Mouse (Mus musculus): ENCODE measurements around the gene Crtac1. TPM values are rescaled to one million over a fixed set of nuclear protein-coding genes. Genes with fewer than 3 reads are reported as not detected.

The Crtac1 gene
- polyA plus RNA-seq, 1 experiment from 2014 or later, result 78.4 TPM

DNA sequence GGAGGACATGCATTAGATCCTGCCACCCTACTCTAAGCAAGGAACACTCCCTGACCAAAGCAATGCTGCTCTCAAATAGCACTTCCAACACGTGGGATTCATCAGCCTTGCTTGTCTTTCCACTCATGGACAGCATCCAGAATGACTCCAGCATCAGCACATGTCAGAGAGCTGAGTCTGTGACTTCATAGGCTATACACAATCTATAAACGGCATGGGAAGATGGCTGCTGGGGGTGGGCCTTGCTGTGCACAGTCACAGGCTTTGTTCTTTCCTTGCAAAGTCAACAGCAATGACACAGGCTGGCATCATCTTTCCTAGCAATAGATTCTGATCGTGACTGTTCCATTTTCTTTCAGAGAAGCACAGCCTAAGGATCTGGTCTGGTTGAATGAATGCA is 31.6 kb downstream of the Crtac1 start:
- Histone ChIP-seq H3K4me2 (ENCODE audit: low read depth, low read length) (no peak overlapping the region), H3K4me1 (ENCODE audit: control insufficient read depth, insufficient read depth, low read length) (no peaks in the 10 kb centered on the region), H3K27me3 (ENCODE audit: control insufficient read depth, insufficient read depth, low read length) (no peaks in the 10 kb centered on the region), H3K4me3 (ENCODE audit: low read depth, low read length) (no peak overlapping the region), H3K9me3 (ENCODE audit: control insufficient read depth, low read length) (no peaks in the 10 kb centered on the region), H3K9ac (replicated peaks; ENCODE audit: low read depth, low read length) (no peak overlapping the region), H3K27ac (ENCODE audit: low read depth, low read length) (no peak overlapping the region), H3K36me3 (ENCODE audit: control insufficient read depth, insufficient read depth, low read length) (no peaks in the 10 kb centered on the region)
- ATAC-seq (ENCODE audit: low read depth), result no peak
- WGBS, result 64% methylated on average over 3 of the region's 3 CpGs

DNA sequence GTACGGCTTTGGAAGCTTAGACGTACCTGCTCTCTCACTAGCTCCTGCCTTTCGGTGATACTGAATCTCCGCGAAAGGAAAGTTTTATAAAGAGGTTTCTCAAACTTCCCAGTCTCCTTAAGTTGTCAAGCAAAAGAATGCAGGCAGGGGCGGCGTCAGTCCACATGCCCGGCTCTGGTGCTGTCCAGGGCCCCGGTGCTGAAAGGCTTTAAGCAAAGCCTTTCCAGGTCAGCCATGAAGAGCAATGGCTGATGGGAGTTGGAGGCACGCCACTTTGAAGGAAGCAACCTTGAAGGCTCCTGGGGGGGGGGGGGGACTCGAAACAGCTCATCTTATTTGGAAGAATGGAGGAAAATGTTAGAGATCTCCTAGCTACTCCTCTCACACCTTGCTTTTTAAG is 34.3 kb downstream of the Crtac1 start:
- Histone ChIP-seq H3K4me1 (ENCODE audit: control insufficient read depth, insufficient read depth, low read length) (no peaks in the 10 kb centered on the region), H3K9ac (replicated peaks; ENCODE audit: low read depth, low read length) (no peak overlapping the region), H3K4me2 (ENCODE audit: low read depth, low read length) (no peak overlapping the region), H3K27me3 (ENCODE audit: control insufficient read depth, insufficient read depth, low read length) (no peaks in the 10 kb centered on the region), H3K9me3 (ENCODE audit: control insufficient read depth, low read length) (no peaks in the 10 kb centered on the region), H3K4me3 (ENCODE audit: low read depth, low read length) (no peak overlapping the region), H3K36me3 (ENCODE audit: control insufficient read depth, insufficient read depth, low read length) (no peaks in the 10 kb centered on the region), H3K27ac (ENCODE audit: low read depth, low read length) (no peak overlapping the region)
- ATAC-seq (ENCODE audit: low read depth), result no peak
- WGBS, result 19% methylated on average over 11 of the region's 11 CpGs

DNA sequence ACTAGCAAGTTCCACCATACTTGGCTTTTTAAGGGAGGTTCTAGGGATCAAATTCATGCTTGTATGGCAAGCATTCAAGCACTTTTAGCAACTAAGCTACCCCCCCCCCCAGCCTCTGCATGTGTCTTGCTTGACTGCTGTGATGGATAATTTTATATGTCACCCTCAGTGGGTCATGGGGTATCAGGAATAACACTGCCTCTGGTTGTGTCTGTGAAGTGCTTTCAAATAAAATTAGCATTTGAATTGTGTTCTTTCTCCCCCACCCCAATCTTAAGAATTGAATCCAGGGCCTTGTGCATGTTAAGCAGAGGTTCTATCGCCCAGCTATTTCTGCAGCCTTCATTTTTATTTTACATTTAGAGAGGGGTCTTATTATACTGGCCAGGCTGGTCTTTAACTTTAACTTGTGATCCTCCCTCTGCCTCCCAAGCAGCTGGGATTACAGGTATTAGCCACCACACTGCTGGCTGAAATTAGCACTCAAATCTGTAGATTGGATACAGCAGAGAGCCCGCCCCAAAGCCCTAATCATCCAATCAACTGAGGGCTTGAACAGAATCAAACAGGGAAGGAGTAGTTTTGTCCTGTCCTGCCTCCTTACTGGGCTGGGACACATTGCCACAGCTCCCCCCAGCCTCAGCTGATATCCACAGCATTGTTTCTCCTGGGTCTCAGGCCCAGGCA is 36.6 kb downstream of the Crtac1 start:
- Histone ChIP-seq H3K9me3 (ENCODE audit: control insufficient read depth, low read length) (no peaks in the 10 kb centered on the region), H3K9ac (replicated peaks; ENCODE audit: low read depth, low read length) (no peak overlapping the region), H3K4me2 (ENCODE audit: low read depth, low read length) (no peak overlapping the region), H3K4me3 (ENCODE audit: low read depth, low read length) (no peak overlapping the region), H3K27me3 (ENCODE audit: control insufficient read depth, insufficient read depth, low read length) (no peaks in the 10 kb centered on the region), H3K4me1 (ENCODE audit: control insufficient read depth, insufficient read depth, low read length) (no peaks in the 10 kb centered on the region; the same call in 1 of the 2 replicates), H3K27ac (ENCODE audit: low read depth, low read length) (no peak overlapping the region), H3K36me3 (ENCODE audit: control insufficient read depth, insufficient read depth, low read length) (no peaks in the 10 kb centered on the region)
- 52% methylated on average over 2 of the region's 2 CpGs for WGBS
- ATAC-seq (ENCODE audit: low read depth), result no peak

DNA sequence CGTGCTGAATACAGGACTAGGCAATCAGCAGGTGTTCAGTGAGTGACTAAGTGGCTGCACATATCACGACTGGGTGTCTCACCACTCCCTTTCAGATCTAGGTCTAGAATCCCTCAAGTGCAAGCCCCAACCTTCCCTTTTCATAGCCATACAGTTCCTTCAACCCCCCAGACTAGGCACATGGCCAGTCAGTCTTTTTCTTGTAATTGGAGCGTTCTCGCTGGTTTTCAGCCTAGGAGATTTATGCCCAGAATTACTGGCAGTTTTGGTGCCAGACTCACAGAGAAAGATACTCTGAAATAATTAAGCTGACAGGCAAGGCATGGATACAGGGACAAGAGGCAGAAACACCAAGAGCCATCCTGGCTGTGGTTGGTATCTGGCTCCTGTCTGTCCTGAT is 37.7 kb downstream of the Crtac1 start:
- H3K9me3 ChIP-seq (ENCODE audit: control insufficient read depth, low read length), result no peaks in the 10 kb centered on the region
- H3K4me1 ChIP-seq (ENCODE audit: control insufficient read depth, insufficient read depth, low read length), result no peaks in the 10 kb centered on the region; the same call in 1 of the 2 replicates
- H3K9ac ChIP-seq (replicated peaks; ENCODE audit: low read depth, low read length), result no peak overlapping the region
- H3K27ac ChIP-seq (ENCODE audit: low read depth, low read length), result no peak overlapping the region
- H3K4me3 ChIP-seq (ENCODE audit: low read depth, low read length), result no peak overlapping the region
- WGBS, result 49% methylated on average over 4 of the region's 4 CpGs
- no peak for ATAC-seq (ENCODE audit: low read depth)
- no peak overlapping the region for H3K4me2 ChIP-seq (ENCODE audit: low read depth, low read length)
- no peaks in the 10 kb centered on the region for H3K27me3 ChIP-seq (ENCODE audit: control insufficient read depth, insufficient read depth, low read length)
- H3K36me3 ChIP-seq (ENCODE audit: control insufficient read depth, insufficient read depth, low read length), result no peaks in the 10 kb centered on the region

DNA sequence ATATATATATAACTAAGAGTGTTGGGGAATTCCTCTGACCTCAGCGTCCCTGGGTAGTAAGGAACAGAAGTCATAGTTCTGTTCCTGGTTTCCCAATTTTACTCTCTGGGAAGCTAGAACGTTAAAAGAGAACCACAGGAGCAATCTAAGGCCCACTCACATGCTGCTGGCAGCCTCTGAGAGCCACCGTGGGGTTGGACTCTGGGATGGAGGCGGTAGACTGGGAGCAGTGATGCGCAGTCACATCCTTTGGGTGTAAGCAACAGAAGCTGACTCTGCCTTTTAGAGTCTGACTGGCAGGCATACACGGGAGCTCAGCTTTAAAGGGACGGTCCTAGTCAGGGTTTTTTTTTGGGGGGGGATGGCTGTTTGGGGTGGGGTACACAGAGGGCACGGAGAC is 39.5 kb downstream of the Crtac1 start:
- Histone ChIP-seq H3K9ac (replicated peaks; ENCODE audit: low read depth, low read length) (no peak overlapping the region), H3K4me2 (ENCODE audit: low read depth, low read length) (no peak overlapping the region), H3K27me3 (ENCODE audit: control insufficient read depth, insufficient read depth, low read length) (no peaks in the 10 kb centered on the region), H3K9me3 (ENCODE audit: control insufficient read depth, low read length) (no peaks in the 10 kb centered on the region), H3K4me1 (ENCODE audit: control insufficient read depth, insufficient read depth, low read length) (no peaks in the 10 kb centered on the region; the same call in 1 of the 2 replicates), H3K4me3 (ENCODE audit: low read depth, low read length) (no peak overlapping the region), H3K27ac (ENCODE audit: low read depth, low read length) (no peak overlapping the region), H3K36me3 (ENCODE audit: control insufficient read depth, insufficient read depth, low read length) (no peaks in the 10 kb centered on the region)
- ATAC-seq (ENCODE audit: low read depth), result no peak
- 79% methylated on average over 8 of the region's 8 CpGs for WGBS

DNA sequence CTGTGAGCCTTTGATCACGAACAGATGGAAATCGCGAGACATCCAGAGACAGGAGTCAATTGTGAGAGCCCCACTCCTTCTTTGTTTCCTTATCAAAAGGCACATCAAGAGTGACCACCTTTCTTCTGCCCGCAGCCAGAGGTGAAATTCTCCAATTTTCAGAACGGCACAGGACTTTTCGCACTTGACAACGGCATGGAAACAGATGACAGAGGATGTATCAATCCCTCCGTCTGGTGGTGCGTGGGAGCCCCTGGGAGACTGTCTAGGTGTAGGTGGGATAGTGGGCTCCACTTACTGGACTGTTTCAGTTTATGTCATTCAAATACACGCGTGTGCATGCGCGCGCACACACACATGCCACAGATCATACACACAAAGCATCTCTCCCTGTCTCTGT is 42.0 kb downstream of the Crtac1 start:
- WGBS, result 88% methylated on average over 14 of the region's 14 CpGs
- Histone ChIP-seq H3K27ac (ENCODE audit: low read depth, low read length) (no peak overlapping the region; the same call in 1 of the 2 replicates), H3K9me3 (ENCODE audit: control insufficient read depth, low read length) (no peaks in the 10 kb centered on the region), H3K4me1 (ENCODE audit: control insufficient read depth, insufficient read depth, low read length) (peaks cover 8% of the 10 kb centered on the region; the same call in 1 of the 2 replicates), H3K9ac (replicated peaks; ENCODE audit: low read depth, low read length) (no peak overlapping the region), H3K4me3 (ENCODE audit: low read depth, low read length) (no peak overlapping the region), H3K4me2 (ENCODE audit: low read depth, low read length) (no peak overlapping the region), H3K36me3 (ENCODE audit: control insufficient read depth, insufficient read depth, low read length) (no peaks in the 10 kb centered on the region), H3K27me3 (ENCODE audit: control insufficient read depth, insufficient read depth, low read length) (no peaks in the 10 kb centered on the region)
- no peak for ATAC-seq (ENCODE audit: low read depth)

DNA sequence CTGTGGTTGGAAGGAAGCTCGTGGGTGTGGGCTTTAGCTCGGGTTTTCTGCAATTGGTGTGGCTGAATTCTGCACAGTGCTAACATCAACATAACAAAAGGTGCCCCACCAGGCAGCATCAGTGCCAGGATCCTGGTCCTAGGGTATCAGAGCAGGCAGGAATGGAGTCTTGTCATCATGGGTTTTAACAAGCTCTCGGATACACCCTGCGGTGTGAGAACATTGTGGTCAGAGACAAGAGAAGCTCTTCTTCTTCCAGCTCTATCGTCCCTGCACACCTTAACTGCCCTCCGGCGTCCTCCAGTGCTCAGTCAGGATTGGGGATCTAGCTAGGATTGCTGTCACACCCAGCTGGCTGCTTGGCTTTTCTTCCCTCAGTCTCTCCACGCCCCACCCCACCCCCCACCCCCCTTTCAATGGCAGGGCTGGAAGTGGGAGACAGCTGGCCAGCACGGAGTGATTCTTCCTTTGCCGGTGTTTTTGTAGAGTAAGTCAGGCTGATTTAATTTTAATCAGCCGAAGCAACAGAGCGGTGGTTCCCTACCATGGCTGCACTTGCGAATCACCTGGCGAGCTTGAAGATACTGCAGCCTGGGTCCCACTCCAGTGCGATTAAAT is 46.5 kb downstream of the Crtac1 start:
- ATAC-seq (ENCODE audit: low read depth), result 0 out of 2 replicates have a peak, but pooled peaks have one; percentile 22
- Histone ChIP-seq H3K4me1 (ENCODE audit: control insufficient read depth, insufficient read depth, low read length) (peaks cover 19% of the 10 kb centered on the region), H3K9me3 (ENCODE audit: control insufficient read depth, low read length) (no peaks in the 10 kb centered on the region), H3K27me3 (ENCODE audit: control insufficient read depth, insufficient read depth, low read length) (no peaks in the 10 kb centered on the region), H3K4me3 (ENCODE audit: low read depth, low read length) (no peak overlapping the region), H3K4me2 (ENCODE audit: low read depth, low read length) (peak overlapping the region; percentile 32), H3K9ac (replicated peaks; ENCODE audit: low read depth, low read length) (0 out of 2 replicates have a peak overlapping the region, but pooled peaks have one; percentile 8), H3K27ac (ENCODE audit: low read depth, low read length) (peak overlapping the region; percentile 28; the same call in 1 of the 2 replicates), H3K36me3 (ENCODE audit: control insufficient read depth, insufficient read depth, low read length) (no peaks in the 10 kb centered on the region)
- 7% methylated on average over 15 of the region's 15 CpGs for WGBS

DNA sequence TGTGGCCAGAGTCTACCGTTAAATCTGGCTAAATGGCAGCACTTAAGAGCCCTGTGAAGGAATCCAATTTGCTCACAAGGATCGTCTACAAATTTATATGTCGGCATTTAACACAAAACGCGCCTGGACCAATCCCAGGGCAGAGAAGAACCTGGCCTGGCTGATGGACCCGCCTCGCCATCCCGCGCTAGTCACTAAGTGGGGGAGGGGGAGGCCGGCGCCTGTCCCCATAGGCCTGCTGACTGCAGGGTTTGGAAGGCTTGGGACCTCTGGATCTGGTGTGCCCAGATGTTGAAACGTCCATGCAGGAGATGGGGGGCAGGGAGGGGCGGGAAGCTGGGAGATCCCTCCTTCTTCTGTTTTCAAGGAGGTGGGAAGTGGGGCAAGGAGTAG is 50.6 kb downstream of the Crtac1 start:
- no peaks in the 10 kb centered on the region for H3K36me3 ChIP-seq (ENCODE audit: control insufficient read depth, insufficient read depth, low read length)
- peak overlapping the region; percentile 73 for H3K27ac ChIP-seq (ENCODE audit: low read depth, low read length)
- H3K9me3 ChIP-seq (ENCODE audit: control insufficient read depth, low read length), result no peaks in the 10 kb centered on the region
- H3K4me1 ChIP-seq (ENCODE audit: control insufficient read depth, insufficient read depth, low read length), result peaks cover 23% of the 10 kb centered on the region
- H3K4me2 ChIP-seq (ENCODE audit: low read depth, low read length), result peak overlapping the region; percentile 42
- no peak overlapping the region for H3K4me3 ChIP-seq (ENCODE audit: low read depth, low read length)
- H3K9ac ChIP-seq (replicated peaks; ENCODE audit: low read depth, low read length), result peak overlapping the region; percentile 37; the same call in 1 of the 2 replicates
- peak; percentile 25; the same call in 1 of the 2 replicates for ATAC-seq (ENCODE audit: low read depth)
- 2% methylated on average over 13 of the region's 13 CpGs for WGBS
- H3K27me3 ChIP-seq (ENCODE audit: control insufficient read depth, insufficient read depth, low read length), result no peaks in the 10 kb centered on the region

DNA sequence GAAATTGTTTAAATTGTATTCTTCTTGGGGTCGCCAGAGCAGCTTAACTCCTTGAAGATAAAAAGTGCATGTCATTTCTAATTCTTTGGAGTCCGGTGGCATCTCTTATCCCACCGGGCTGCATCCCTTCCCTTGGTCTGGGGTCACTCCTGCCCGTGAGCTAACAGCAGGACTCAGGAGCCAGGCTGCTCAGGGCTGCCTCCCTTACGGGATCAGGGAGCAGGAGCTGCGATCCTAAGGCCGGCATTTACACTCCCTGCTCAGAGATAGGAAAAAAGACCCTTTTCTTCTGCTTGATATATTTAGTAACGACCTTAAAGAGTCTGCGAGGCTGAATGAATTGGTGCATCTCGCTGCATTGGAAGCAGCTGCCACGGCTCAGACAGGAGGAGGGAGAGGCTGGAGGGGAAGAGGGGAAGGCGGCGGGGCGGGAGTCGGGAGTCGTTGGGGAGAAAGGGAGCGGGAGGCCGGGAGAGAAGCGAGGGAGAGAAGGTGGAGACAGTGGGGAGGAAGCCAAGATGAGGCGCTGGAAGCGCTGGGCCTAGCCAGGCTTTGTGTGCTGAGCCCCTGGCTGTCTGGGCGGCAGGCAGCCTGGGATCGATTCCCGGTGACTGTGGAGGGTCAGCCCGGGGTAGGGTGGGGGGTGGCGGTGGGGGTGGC is 51.1 kb downstream of the Crtac1 start:
- no peak overlapping the region for H3K4me3 ChIP-seq (ENCODE audit: low read depth, low read length)
- H3K27ac ChIP-seq (ENCODE audit: low read depth, low read length), result peak overlapping the region; percentile 73
- peak overlapping the region; percentile 37; the same call in 1 of the 2 replicates for H3K9ac ChIP-seq (replicated peaks; ENCODE audit: low read depth, low read length)
- H3K9me3 ChIP-seq (ENCODE audit: control insufficient read depth, low read length), result no peaks in the 10 kb centered on the region
- no peaks in the 10 kb centered on the region for H3K36me3 ChIP-seq (ENCODE audit: control insufficient read depth, insufficient read depth, low read length)
- no peaks in the 10 kb centered on the region for H3K27me3 ChIP-seq (ENCODE audit: control insufficient read depth, insufficient read depth, low read length)
- peak; percentile 64 for ATAC-seq (ENCODE audit: low read depth)
- peak overlapping the region; percentile 42 for H3K4me2 ChIP-seq (ENCODE audit: low read depth, low read length)
- under 1% methylated on average over 25 of the region's 26 CpGs for WGBS
- peaks cover 23% of the 10 kb centered on the region for H3K4me1 ChIP-seq (ENCODE audit: control insufficient read depth, insufficient read depth, low read length)

All from neural tube, embryonic 14.5 days (tissue).